Mouse (Mus musculus): Measurements from ENCODE around the gene Runx1.

GRCm38 (mm10) chr16:92767423-92767822 is 58.5 kb downstream of the Runx1 start:
- no peak for TF ChIP-seq POLR2A (IDR thresholded peaks at IDR 0.05; ENCODE audit: control insufficient read depth, extremely low read depth, insufficient read depth, low read length, poor library complexity)
- no peak for TF ChIP-seq CTCF (IDR thresholded peaks at IDR 0.05; ENCODE audit: borderline replicate concordance, control insufficient read depth, extremely low read depth, insufficient read depth, low read length, poor library complexity)
